Mouse (Mus musculus): Measurements from ENCODE around the gene Chrna1. TPM values are rescaled to one million over a fixed set of nuclear protein-coding genes. Genes with fewer than 3 reads are reported as not detected.
"Not testable (repeated sequence)": the region's sequence is repeated elsewhere in the genome, so short reads cannot be mapped to it uniquely, and the experiment has no call there.

The Chrna1 gene
- total RNA-seq, 4 experiments from 2014 or later = 0.05 to 0.11 (median 0.06) TPM; not detected in 1

DNA sequence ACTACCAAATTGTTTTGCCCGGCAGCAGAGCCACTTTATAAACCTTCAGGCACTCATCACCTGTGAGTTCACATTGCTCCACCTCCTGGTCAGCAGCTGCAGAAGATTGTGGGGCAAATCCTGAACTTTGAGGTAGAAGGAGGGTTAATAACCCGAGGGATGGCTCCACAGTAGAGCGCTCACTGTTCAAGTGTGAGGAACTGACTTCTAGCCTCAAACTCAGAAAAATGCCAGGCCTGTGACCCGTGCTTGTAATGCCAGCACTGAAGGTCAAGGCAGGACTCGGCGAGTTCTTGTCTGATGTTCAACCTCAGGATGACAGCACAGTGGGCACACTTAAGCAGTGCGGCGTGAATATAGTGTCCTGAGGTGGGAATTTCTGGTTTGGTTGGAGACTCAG lies 22.2 kb downstream of the Chrna1 start:
- no peak for DNase-seq (ENCODE audit: low spot score)

DNA sequence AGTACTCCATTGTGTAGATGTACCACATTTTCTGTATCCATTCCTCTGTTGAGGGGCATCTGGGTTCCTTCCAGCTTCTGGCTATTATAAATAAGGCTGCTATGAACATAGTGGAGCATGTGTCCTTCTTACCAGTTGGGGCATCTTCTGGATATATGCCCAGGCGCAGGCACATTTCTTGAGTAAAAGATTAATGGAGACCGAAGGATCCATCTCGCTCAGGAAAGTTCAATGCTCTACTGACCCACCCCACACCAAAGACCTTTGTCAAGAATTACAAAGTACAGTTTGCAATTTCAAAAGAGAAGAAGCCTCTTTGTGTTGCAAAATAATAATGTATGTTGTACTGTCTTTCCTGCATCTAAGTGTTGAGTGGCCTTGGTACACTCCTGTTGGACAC lies 23.1 kb downstream of the Chrna1 start:
- DNase-seq (ENCODE audit: low spot score) = not testable (repeated sequence)

GRCm38 (mm10) chr2:73554389-73554788 lies 25.7 kb downstream of the Chrna1 start:
- no peak for DNase-seq (ENCODE audit: low spot score)

DNA sequence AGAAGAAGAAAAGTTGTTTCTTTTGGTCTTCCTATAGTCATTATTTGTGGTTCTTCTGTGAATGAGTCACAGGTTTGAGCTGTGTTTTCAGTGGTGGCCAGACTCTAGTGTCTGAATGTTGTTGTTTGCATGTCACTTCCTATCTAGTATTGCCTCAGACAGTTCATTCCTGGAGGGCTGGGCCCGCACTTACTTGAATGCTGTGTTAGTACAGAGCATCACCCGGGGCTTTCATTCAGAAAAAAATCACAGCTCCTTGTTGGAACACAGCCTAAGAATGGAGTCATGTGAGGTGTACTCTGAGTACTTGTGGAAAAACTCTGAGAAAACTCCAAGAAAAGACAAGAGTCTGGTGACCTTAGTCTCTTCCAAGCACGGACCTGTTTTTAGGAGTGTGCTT lies 27.2 kb downstream of the Chrna1 start:
- DNase-seq (ENCODE audit: low spot score) = no peak

GRCm38 (mm10) chr2:73550725-73551124 lies 29.4 kb downstream of the Chrna1 start:
- DNase-seq (ENCODE audit: low spot score) = peak; percentile 37

DNA sequence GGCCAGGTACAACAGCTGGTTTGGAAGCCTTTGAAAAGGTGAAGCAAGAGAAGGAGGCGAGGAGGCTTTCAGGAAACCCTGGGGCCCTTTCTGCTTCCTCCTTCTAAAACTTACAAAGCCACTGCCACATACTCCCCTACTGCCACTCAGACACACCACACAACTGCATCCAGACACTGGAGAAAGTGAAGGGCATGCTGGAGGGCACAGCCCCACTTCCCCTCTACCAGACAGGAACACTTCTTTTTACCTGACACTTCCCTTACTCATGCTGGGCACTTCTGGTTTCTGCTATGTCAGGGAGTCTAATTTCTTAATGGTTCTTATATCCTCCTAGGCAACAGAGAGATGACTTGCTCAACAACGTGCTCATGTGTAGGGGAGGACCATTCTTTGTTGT lies 31.6 kb downstream of the Chrna1 start:
- DNase-seq (ENCODE audit: low spot score) = no peak

DNA sequence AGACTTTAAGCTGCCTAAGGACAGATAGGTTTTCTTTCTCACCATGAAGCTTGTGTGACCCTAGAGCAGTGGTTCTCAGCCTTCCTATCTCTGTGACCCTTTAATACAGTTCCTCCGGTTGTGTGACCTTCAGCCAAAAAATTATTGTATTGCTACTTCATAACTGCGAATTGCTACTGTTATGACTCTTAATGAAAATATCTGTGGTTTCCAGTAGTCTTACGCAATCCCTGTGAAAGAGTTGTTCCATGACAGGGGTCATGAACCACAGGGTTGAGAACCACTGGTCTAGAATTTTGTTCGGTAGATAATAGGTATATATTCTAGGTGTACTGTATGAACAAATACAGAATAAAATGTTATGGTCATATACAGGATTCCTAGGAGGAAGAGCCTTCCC lies 32.9 kb downstream of the Chrna1 start:
- DNase-seq (ENCODE audit: low spot score) = no peak

DNA sequence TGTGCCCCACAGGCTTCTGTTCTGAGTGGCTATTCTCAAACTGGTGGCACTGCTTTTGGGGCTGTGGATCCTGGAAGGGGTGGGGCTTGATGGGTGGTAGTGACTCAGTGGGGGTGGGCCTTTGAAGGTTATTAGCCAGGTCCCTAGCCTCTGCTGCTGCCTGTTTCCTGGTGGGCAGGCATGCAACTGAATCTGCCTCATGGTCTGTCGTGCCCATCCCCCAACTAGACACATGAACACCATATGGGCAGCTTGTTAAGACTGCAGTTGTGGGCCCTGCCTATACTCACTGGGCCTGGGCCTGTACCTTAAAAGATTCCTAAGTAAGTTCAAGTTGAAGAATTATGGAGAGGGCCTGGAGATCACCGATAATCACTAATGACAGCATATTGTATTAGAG lies 34.6 kb downstream of the Chrna1 start:
- DNase-seq (ENCODE audit: low spot score) = no peak

DNA sequence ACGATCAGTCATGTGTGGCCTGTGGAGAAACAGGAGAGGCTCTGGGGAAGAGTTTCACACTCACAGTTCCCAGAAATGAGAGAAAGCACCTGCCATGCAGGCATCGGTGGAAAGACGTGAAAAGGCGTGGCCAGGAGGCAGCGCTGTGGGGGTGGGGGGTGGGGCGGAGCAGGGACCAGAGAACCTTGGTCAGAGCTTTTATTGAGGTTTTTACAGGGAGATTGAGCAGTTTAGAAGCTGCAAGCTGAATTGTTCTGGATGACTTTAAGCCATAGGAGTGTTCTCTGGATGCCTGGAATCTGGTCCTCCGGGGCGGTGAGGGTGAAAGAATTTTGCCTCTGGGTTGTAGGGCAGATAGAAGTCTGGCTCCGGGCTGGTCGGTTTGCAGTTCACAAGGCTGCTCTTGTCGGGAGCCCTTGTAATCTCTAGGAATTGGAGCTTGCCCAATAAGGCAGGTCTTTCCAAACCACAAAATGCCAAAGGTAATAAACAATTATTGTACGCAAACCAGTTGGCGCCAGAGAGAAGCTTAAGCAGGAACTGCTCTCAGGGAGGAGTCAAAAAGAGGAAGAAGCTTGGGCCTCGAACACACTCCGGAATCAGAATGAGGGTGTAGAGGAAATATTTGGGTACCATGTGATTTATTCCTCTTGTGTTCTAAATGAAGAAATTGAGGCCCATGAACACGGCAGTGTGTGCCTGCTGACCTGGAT lies 39.5 kb downstream of the Chrna1 start:
- no peak for DNase-seq (ENCODE audit: low spot score)

- DNase-seq (ENCODE audit: low spot score) = no peak
Observed at GRCm38 (mm10) chr2:73539697-73540096, 40.4 kb downstream of the Chrna1 start.

DNA sequence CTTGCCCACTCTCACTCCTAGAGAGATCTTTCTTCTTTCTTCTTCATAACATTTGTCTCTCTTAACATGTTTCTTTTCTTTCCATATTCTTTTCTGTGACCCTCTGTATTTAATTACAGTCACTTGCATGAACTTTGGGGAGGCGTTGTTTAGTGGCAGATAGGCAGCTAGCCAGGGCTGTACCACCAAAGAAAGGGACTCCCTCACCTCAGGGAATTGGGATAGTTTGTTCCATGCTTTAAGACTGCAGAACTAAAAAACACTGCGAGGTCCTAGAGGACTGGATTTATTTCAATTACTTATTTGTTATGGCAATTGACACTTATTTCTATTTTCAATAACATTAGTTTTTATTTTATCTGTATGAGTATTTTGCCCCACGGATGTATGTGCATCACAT lies 41.0 kb downstream of the Chrna1 start:
- no peak for DNase-seq (ENCODE audit: low spot score)

DNA sequence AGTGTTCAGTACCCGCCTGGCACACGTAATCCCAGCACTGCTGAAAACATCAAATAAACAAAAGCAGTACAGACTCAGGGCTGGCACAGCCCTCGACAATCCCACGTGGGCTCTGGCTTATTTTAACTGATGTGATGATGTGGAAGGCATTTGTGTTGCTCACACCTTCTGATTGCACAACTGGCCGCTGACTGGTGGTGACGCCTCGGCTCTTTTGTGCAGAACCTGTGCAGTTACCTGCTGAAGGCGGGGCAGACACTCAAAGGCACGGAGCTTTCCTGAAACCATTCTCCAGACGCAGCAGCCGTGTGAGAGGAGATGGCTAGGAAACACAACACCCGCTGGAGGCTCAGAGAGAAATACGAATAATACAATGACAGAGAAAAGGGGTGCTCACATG lies 41.5 kb downstream of the Chrna1 start:
- no peak for DNase-seq (ENCODE audit: low spot score)

DNA sequence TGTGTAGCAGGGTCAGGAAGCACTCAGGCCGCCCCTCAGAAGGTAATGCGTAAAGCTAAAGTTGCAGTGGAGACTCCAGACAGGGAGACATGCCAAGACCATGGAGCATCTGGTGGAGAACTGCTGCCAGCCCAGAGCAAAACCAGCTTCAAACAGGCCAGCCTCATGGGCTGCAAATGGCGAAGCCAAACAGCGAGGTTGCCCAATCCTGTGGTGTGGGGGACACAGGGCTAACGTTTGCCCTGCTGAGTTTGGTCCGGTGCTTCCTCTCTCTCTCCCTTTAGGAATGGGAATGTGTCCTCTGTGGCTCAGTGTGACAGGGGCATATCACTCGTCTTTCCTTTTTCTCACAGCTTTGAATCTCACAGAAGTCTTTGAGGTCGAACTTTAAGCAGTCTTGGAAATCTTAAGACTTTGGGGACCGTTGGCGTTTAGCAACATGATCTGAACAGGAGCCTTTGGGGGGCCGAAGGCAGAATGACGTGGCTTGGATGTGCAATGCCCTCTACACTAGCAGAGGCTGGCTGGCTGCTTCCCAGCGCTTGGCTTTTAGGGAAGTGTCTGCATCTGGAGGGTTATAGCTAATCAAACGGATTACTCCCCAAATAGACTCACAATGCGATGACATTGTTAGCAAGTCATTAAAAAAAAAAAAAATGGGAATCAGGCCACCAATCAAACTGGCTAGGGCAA lies 43.9 kb downstream of the Chrna1 start:
- no peak for DNase-seq (ENCODE audit: low spot score)

DNA sequence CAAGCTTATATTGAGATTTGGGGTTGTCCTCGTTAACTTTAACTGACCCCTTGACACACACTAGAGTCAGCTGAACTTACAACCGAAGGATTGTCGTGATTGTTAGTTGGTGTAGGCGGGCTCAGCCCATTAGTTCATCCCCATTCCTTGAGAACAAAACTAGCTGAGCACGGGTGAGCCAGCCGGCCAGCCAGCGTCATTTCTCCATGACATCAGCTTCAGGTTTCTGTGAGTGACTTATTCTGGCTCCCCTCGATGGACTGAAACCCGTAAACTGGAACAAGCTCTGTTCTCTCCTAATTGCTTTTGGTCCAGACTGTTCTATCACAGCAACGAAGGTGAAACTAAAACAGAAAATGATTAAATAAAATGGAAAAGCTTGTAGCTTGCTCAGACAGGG lies 45.4 kb downstream of the Chrna1 start:
- DNase-seq (ENCODE audit: low spot score) = no peak

DNA sequence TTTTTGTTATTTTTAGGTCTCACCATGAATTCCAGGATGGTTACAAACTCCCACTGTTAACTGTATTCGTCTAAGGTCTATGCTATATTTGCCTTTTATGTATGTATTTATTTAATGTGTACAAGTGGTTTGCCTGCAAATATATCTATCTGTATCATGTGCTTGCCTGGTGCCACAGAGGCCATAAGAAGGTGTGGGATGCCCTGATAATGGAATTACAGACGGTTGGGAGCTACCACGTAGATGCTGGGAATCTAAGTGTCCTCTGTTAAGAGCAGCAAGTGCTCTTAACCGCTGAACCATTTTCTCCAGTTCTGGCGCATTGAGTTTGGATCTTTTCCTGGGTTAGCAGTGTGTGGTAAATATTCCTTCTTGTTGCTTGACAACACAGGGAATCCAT lies 49.7 kb downstream of the Chrna1 start:
- DNase-seq (ENCODE audit: low spot score) = no peak

- peak; percentile 85 for DNase-seq (ENCODE audit: low spot score)
Observed at GRCm38 (mm10) chr2:73529356-73530330, 50.5 kb downstream of the Chrna1 start, which contains the start of gene Wipf1. Gene Wipf1, minus strand, starts transcription at chr2:73529734.

DNA sequence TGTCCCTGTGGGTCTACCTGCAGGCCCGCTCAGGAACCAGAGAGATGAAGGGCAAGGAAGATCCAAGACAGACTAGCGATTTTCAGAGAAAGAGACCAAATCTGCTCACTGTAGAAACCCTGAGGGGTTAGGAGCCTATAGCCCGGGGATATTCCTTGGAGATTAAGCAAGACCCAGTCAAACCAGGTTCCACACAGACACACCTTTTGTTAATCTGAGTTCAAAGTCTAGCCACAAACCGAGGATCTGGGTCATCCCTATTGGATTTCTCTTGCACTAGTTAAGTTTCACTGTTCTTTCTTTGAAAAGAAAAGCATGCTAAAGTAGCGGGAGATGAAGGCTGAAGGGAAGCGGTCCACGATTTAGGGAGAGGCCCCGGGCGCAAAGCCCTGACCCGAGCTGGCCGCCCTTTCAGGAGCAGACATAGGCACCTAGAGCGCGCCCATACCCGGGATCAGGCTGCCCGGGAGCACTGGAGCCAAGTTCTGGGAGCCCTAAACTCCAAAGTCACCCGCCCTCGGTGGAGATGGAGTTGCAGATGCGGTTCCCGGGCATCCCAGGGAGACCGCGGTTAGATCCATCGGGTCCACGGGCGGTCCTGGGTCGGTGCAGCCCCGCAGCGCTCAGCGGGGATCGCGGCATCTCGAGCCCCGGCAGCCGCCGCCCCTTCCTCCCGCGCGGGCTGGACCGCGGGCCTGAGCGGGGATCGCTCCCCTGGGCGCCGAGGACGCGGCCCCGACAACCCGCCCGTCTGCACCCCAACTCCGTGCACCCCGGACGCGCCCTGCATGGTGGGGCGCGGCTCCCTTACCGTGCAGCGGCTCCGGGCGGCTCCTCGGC lies 51.4 kb downstream of the Chrna1 start:
- peak; percentile 32 for DNase-seq (ENCODE audit: low spot score)

- DNase-seq (ENCODE audit: low spot score) = no peak
Observed at GRCm38 (mm10) chr2:73527956-73528355, 52.2 kb downstream of the Chrna1 start.

DNA sequence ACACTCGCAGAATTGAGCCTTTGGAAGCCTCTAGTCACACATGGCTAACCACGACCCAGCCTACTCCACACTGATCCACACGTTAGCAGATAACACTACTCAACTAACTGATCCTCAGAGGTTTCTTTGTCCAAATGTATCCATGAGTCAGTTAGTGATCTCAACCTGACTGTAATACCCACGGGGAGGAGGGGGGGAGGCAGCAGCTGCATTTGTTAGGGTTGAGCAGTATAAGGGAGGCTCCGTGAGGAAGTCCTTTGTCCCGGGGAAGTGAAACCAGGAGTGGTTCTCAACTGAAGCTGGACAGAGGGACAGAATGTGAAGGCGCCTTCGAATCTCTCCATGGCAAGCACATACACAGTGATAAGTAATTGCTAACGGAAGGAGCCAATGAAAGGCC lies 53.4 kb downstream of the Chrna1 start:
- DNase-seq (ENCODE audit: low spot score) = peak; percentile 73

DNA sequence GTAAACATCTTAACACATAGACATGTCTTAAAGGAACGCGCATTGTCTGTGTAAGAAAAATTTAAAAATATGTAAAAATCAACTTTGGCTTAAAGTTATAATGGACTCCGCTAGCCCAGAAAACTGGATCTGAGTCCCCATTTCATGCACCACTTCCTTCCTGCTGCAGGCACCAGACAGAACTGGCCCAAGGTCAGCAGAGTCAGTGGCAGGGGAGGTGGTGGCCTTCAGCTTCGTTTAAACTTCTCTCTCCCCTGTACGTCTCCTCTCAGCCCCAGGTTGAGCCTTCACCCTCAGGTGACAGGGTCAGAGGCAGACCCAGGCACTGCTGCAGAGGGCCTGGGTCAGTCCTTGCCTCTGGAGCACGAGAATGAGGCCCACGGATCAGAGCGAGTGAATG lies 57.2 kb downstream of the Chrna1 start:
- no peak for DNase-seq (ENCODE audit: low spot score)

DNA sequence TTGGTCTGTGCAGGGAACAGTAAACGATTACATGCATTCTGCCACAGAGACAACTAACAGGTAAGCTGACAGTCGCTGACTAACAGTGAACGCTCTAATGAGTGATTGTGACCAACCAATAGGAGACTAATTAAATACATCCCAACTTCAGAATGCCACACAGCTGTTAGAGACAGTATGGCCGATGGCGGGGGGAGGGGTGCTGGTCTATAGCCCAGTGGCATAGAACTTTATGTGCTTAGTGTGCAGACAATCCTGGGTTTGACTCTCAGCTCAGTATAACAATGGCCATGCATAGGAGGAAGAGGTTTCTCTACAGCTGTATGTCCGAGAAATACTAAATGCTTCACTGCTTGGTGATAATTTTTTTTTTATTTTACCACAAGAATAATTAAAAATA lies 57.8 kb downstream of the Chrna1 start:
- no peak for DNase-seq (ENCODE audit: low spot score)
